In the genomic region with DNA sequence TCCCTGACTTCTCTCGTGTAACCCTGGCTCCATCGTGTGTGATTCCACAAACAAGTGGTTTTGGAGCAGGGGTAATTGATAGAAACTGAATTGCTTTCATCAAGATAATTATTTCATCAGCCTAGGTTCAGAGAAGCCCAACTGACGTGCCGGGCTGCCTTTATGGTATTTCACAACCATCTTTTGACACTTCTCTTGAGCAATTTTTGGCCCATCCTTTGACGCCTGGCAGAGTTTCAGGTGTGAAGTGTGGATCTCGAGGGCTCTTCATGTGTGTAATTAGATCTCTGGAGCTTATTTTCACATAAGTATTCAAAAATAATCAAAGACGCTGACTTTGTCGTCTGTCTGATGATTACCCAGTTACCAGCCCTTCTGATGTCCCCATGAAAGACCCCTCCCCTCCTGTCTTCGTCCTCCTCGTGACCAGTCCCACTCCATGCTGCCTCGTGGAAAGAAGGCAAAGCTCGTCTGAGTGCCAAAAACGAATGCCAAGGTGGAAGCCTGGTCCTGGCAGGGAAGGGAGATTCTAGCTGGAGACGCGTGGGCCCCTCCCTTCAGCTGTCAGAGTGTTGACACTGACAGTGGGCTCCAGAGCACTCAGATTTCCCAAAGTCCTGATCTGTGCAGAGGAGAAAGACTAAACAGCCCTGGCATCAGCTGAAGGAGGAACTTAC, we compare ENCODE assay signal across 10 mouse cellular contexts. TPM values are rescaled to one million over a fixed set of nuclear protein-coding genes. Genes with fewer than 3 reads are reported as not detected.
A peak's percentile ranks its signal among the peaks of the same experiment; 100 is the strongest.
DNase-seq lines count a peak whose midpoint lies in the region; ATAC-seq lines count a peak whose summit lies in the region.
"Had no signal": no experiment of that assay in that cellular context is flagged by ENCODE, and none has a peak within 500 bp of the region (broad histone marks: within the 10 kb centered on the region; RNA-seq: fewer than 3 reads in every experiment).

No protein-coding gene starts in this region.

- WGBS in forebrain, embryonic 15.5 days, result 48% methylated on average over 15 of the region's 15 CpGs
- 81% methylated on average over 15 of the region's 15 CpGs for WGBS in forebrain, embryonic 12.5 days

- no peaks in the 10 kb centered on the region for H3K36me3 ChIP-seq in forebrain, embryonic 15.5 days
- 0 out of 2 replicates have a peak, but pooled peaks cover 3% of the 10 kb centered on the region for H3K36me3 ChIP-seq in forebrain, embryonic 12.5 days (replicated peaks)

- H3K27me3 ChIP-seq in forebrain, embryonic 15.5 days, result no peaks in the 10 kb centered on the region
- H3K27me3 ChIP-seq in forebrain, embryonic 12.5 days, result no peaks in the 10 kb centered on the region

- no peaks in the 10 kb centered on the region for H3K9me3 ChIP-seq in forebrain, embryonic 15.5 days
- H3K9me3 ChIP-seq in forebrain, embryonic 12.5 days, result no peaks in the 10 kb centered on the region

- no peak overlapping the region for H3K4me3 ChIP-seq in forebrain, embryonic 15.5 days
- H3K4me3 ChIP-seq in forebrain, embryonic 12.5 days (replicated peaks), result no peak overlapping the region
- H3K4me3 ChIP-seq: left cerebral cortex, adult 2 months had no signal

- DNase-seq in right cerebral cortex, adult 18-20 months, result peak; percentile 29
- DNase-seq in right cerebral cortex, postnatal 36 days (ENCODE audit: low spot score in 2 of 2), result no peak
- DNase-seq in gastrocnemius, postnatal 25 days, result peak; percentile 45
- no peak for DNase-seq in kidney, adult 8-10 months
- DNase-seq in testis, postnatal 14 days (ENCODE audit: low spot score), result no peak
- DNase-seq in retina, embryonic 14.5 days (ENCODE audit: low spot score), result no peak

- 0 out of 2 replicates have a peak, but pooled peaks have one; percentile 11 for ATAC-seq in forebrain, embryonic 15.5 days (replicated peaks)
- ATAC-seq in forebrain, embryonic 12.5 days (ENCODE audit: low FRiP score), result no peak

- no peak overlapping the region for H3K9ac ChIP-seq in forebrain, embryonic 15.5 days (replicated peaks)
- H3K9ac ChIP-seq in forebrain, embryonic 12.5 days, result no peak overlapping the region

- H3K4me2 ChIP-seq in forebrain, embryonic 15.5 days (replicated peaks), result 0 out of 2 replicates have a peak overlapping the region, but pooled peaks have one; percentile 10
- H3K4me2 ChIP-seq in forebrain, embryonic 12.5 days, result no peak overlapping the region

- H3K27ac ChIP-seq in forebrain, embryonic 15.5 days (replicated peaks), result peak overlapping the region; percentile 72
- H3K27ac ChIP-seq in forebrain, embryonic 12.5 days, result no peak overlapping the region
- H3K27ac ChIP-seq: left cerebral cortex, adult 2 months; macrophage had no signal

- peaks cover 15% of the 10 kb centered on the region for H3K4me1 ChIP-seq in forebrain, embryonic 15.5 days
- H3K4me1 ChIP-seq in forebrain, embryonic 12.5 days, result no peaks in the 10 kb centered on the region

RNA-seq across cellular contexts. Expression of a gene that starts 9.2 kb away (rescaled TPM):
- 35.3 TPM in 2 replicates for polyA plus RNA-seq in forebrain, embryonic 15.5 days (2015; fragmentation: Nextera tagmentation; extraction: Ambion mirVana)
- polyA plus RNA-seq in forebrain, embryonic 12.5 days (2016; fragmentation: Nextera tagmentation; extraction: Ambion mirVana), result 26.8 and 32.2 TPM in 2 replicates
- 1 to 10 TPM in 1 of 2 experiments, under 1 TPM in 1; 0.72 to 2.2 TPM for total RNA-seq in gastrocnemius, postnatal 25 days (2021)

RNA-seq across cellular contexts. Expression of a gene that starts 20.8 kb away (rescaled TPM):
- 113 TPM in 2 replicates for polyA plus RNA-seq in forebrain, embryonic 15.5 days (2015; fragmentation: Nextera tagmentation; extraction: Ambion mirVana)
- polyA plus RNA-seq in forebrain, embryonic 12.5 days (2016; fragmentation: Nextera tagmentation; extraction: Ambion mirVana), result 125 and 132 TPM in 2 replicates
- total RNA-seq in gastrocnemius, postnatal 25 days (2021), result 10 to 100 TPM; 65.8 to 68.8 TPM

RNA-seq across cellular contexts. Expression of a gene that starts 28.9 kb away (rescaled TPM):
- 58.9 and 63.8 TPM in 2 replicates for polyA plus RNA-seq in forebrain, embryonic 15.5 days (2015; fragmentation: Nextera tagmentation; extraction: Ambion mirVana)
- 41.9 and 46.6 TPM in 2 replicates for polyA plus RNA-seq in forebrain, embryonic 12.5 days (2016; fragmentation: Nextera tagmentation; extraction: Ambion mirVana)
- 1 to 10 TPM; 6.7 to 7.6 TPM for total RNA-seq in gastrocnemius, postnatal 25 days (2021)

RNA-seq across cellular contexts. Expression of a gene that starts 36.2 kb away (rescaled TPM):
- 35.3 and 35.4 TPM in 2 replicates for polyA plus RNA-seq in forebrain, embryonic 15.5 days (2015; fragmentation: Nextera tagmentation; extraction: Ambion mirVana)
- 42.8 and 48.5 TPM in 2 replicates for polyA plus RNA-seq in forebrain, embryonic 12.5 days (2016; fragmentation: Nextera tagmentation; extraction: Ambion mirVana)
- total RNA-seq in gastrocnemius, postnatal 25 days (2021), result 10 to 100 TPM; 70.8 to 75.6 TPM

RNA-seq across cellular contexts. Expression of a gene that starts 43.2 kb away (rescaled TPM):
- 0.47 and 0.48 TPM in 2 replicates for polyA plus RNA-seq in forebrain, embryonic 15.5 days (2015; fragmentation: Nextera tagmentation; extraction: Ambion mirVana)
- polyA plus RNA-seq in forebrain, embryonic 12.5 days (2016; fragmentation: Nextera tagmentation; extraction: Ambion mirVana), result 0.18 and 0.51 TPM in 2 replicates
- total RNA-seq in gastrocnemius, postnatal 25 days (2021), result under 1 TPM; 0.13 to 0.21 TPM

Comparison
In these comparisons a context has a peak if more than half of its experiments do, and no peak if none do; other contexts are left out.
1. DNase-seq: peak in right cerebral cortex, adult 18-20 months (single experiment) and gastrocnemius, postnatal 25 days (single experiment); none in right cerebral cortex, postnatal 36 days (0 of 2), kidney, adult 8-10 months (0 of 2), testis, postnatal 14 days (single experiment) and retina, embryonic 14.5 days (single experiment).